Mouse (Mus musculus) lung, postnatal 0 days (tissue): ENCODE results near the gene Olfr723.

Experiments used
- CTCF ChIP-seq: IDR thresholded peaks from 2 replicates; pipeline ENCODE4 v1.5.1; 2016; ENCODE audit warnings: antibody characterized with exemption, mild to moderate bottlenecking
- EP300 ChIP-seq: IDR thresholded peaks from 2 replicates; pipeline ENCODE4 v1.6.1; 2016; ENCODE audit warnings: antibody characterized with exemption, mild to moderate bottlenecking, control low read depth

DNA sequence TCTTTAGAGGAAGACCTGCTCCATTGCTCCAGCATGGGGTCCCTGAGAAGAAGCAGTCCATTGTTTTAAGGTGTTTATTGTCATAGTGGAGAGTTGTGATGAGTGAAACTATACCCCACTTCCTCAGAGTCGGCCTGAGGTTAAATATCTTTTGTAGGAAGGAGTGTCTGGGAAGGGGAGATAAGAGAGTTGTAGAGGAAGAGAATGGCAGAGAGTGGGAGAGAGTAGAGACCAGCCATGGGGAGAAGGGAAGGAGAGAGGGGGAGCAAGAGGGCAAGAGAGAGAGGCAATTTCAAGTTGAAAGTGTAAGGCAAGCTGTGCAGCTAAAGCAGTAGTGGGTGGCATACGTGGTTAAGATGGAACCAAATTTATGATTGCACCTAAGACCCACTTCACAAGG, 24.3 kb upstream of the Olfr723 start:
- no peak for TF ChIP-seq CTCF
- TF ChIP-seq EP300 = no peak
